Mouse (Mus musculus): ENCODE data around the gene Eml1. TPM values are rescaled to one million over a fixed set of nuclear protein-coding genes. Genes with fewer than 3 reads are reported as not detected.

Eml1 gene
- polyA plus RNA-seq, 1 experiment from 2014 or later: 52.8 TPM

GRCm38 (mm10) chr12:108446721-108447120, 76.0 kb downstream of the Eml1 start:
- no peak for ATAC-seq (ENCODE audit: extremely low read depth, insufficient number of reproducible peaks, low FRiP score, low TSS enrichment)
- H3K4me2 ChIP-seq: no peak overlapping the region
- 82% methylated on average over 2 of the region's 2 CpGs for WGBS
- no peak overlapping the region for H3K9ac ChIP-seq
- H3K36me3 ChIP-seq: no peaks in the 10 kb centered on the region
- H3K4me3 ChIP-seq: no peak overlapping the region
- no peaks in the 10 kb centered on the region for H3K27me3 ChIP-seq (replicated peaks)
- H3K27ac ChIP-seq (replicated peaks): no peak overlapping the region
- H3K4me1 ChIP-seq: peaks cover 33% of the 10 kb centered on the region
- no peaks in the 10 kb centered on the region for H3K9me3 ChIP-seq

- no peak for ATAC-seq (ENCODE audit: extremely low read depth, insufficient number of reproducible peaks, low FRiP score, low TSS enrichment)
- WGBS: 76% methylated on average over 7 of the region's 7 CpGs
These were observed 77.6 kb downstream of the Eml1 start for GRCm38 (mm10) chr12:108448396-108448795.

GRCm38 (mm10) chr12:108449935-108450334, 79.2 kb downstream of the Eml1 start:
- WGBS: 58% methylated on average over 11 of the region's 11 CpGs
- H3K27ac ChIP-seq (replicated peaks): no peak overlapping the region
- no peak overlapping the region for H3K9ac ChIP-seq
- H3K4me2 ChIP-seq: peak overlapping the region; percentile 14; the same call in 1 of the 2 replicates
- no peaks in the 10 kb centered on the region for H3K27me3 ChIP-seq (replicated peaks)
- H3K36me3 ChIP-seq: no peaks in the 10 kb centered on the region
- no peaks in the 10 kb centered on the region for H3K9me3 ChIP-seq
- H3K4me1 ChIP-seq: peaks cover 25% of the 10 kb centered on the region
- ATAC-seq (ENCODE audit: extremely low read depth, insufficient number of reproducible peaks, low FRiP score, low TSS enrichment): no peak
- no peak overlapping the region for H3K4me3 ChIP-seq

More at GRCm38 (mm10) chr12:108448396-108448795, 77.6 kb downstream of the Eml1 start:
- Histone ChIP-seq H3K4me3 (no peak overlapping the region), H3K4me1 (peaks cover 30% of the 10 kb centered on the region), H3K4me2 (no peak overlapping the region), H3K9ac (no peak overlapping the region), H3K9me3 (no peaks in the 10 kb centered on the region), H3K27ac (replicated peaks) (no peak overlapping the region), H3K36me3 (no peaks in the 10 kb centered on the region), H3K27me3 (replicated peaks) (no peaks in the 10 kb centered on the region)

GRCm38 (mm10) chr12:108450546-108450945, 79.8 kb downstream of the Eml1 start:
- Histone ChIP-seq H3K27ac (replicated peaks) (no peak overlapping the region), H3K4me3 (no peak overlapping the region), H3K4me1 (peaks cover 25% of the 10 kb centered on the region), H3K4me2 (peak overlapping the region; percentile 14; the same call in 1 of the 2 replicates), H3K9me3 (no peaks in the 10 kb centered on the region), H3K27me3 (replicated peaks) (no peaks in the 10 kb centered on the region), H3K36me3 (no peaks in the 10 kb centered on the region), H3K9ac (no peak overlapping the region)
- ATAC-seq (ENCODE audit: extremely low read depth, insufficient number of reproducible peaks, low FRiP score, low TSS enrichment): no peak
- 52% methylated on average over 5 of the region's 5 CpGs for WGBS

- H3K4me2 ChIP-seq: no peak overlapping the region
- no peaks in the 10 kb centered on the region for H3K36me3 ChIP-seq
- H3K27ac ChIP-seq (replicated peaks): no peak overlapping the region
- ATAC-seq (ENCODE audit: extremely low read depth, insufficient number of reproducible peaks, low FRiP score, low TSS enrichment): no peak
- H3K4me1 ChIP-seq: peaks cover 25% of the 10 kb centered on the region
- no peak overlapping the region for H3K4me3 ChIP-seq
- no peak overlapping the region for H3K9ac ChIP-seq
- H3K9me3 ChIP-seq: no peaks in the 10 kb centered on the region
- WGBS: 57% methylated on average over 16 of the region's 16 CpGs
- H3K27me3 ChIP-seq (replicated peaks): no peaks in the 10 kb centered on the region
These were observed 81.6 kb downstream of the Eml1 start for GRCm38 (mm10) chr12:108452151-108452874.

- Histone ChIP-seq H3K36me3 (peaks cover 7% of the 10 kb centered on the region), H3K27ac (replicated peaks) (no peak overlapping the region), H3K9ac (no peak overlapping the region), H3K9me3 (no peaks in the 10 kb centered on the region), H3K4me3 (no peak overlapping the region), H3K4me1 (peaks cover 25% of the 10 kb centered on the region), H3K27me3 (replicated peaks) (no peaks in the 10 kb centered on the region), H3K4me2 (no peak overlapping the region)
- 75% methylated on average over 8 of the region's 8 CpGs for WGBS
- ATAC-seq (ENCODE audit: extremely low read depth, insufficient number of reproducible peaks, low FRiP score, low TSS enrichment): no peak
These were observed 82.8 kb downstream of the Eml1 start for GRCm38 (mm10) chr12:108453561-108454044.

GRCm38 (mm10) chr12:108455004-108455403, 84.2 kb downstream of the Eml1 start:
- Histone ChIP-seq H3K4me1 (peaks cover 18% of the 10 kb centered on the region), H3K9ac (no peak overlapping the region), H3K4me2 (no peak overlapping the region), H3K9me3 (no peaks in the 10 kb centered on the region), H3K27ac (replicated peaks) (no peak overlapping the region), H3K27me3 (replicated peaks) (no peaks in the 10 kb centered on the region), H3K4me3 (no peak overlapping the region), H3K36me3 (peaks cover 10% of the 10 kb centered on the region)
- ATAC-seq (ENCODE audit: extremely low read depth, insufficient number of reproducible peaks, low FRiP score, low TSS enrichment): no peak
- 79% methylated on average over 4 of the region's 4 CpGs for WGBS

- no peak for ATAC-seq (ENCODE audit: extremely low read depth, insufficient number of reproducible peaks, low FRiP score, low TSS enrichment)
These were observed 102.1 kb downstream of the Eml1 start for GRCm38 (mm10) chr12:108472898-108473297.

GRCm38 (mm10) chr12:108474440-108474839, 103.7 kb downstream of the Eml1 start:
- Histone ChIP-seq H3K4me2 (no peak overlapping the region), H3K9ac (no peak overlapping the region), H3K4me1 (peaks cover 9% of the 10 kb centered on the region; the same call in 1 of the 2 replicates), H3K27ac (replicated peaks) (no peak overlapping the region), H3K9me3 (0 out of 2 replicates have a peak, but pooled peaks cover 4% of the 10 kb centered on the region), H3K36me3 (peaks cover 34% of the 10 kb centered on the region), H3K27me3 (replicated peaks) (no peaks in the 10 kb centered on the region), H3K4me3 (no peak overlapping the region)
- no peak for ATAC-seq (ENCODE audit: extremely low read depth, insufficient number of reproducible peaks, low FRiP score, low TSS enrichment)
- 62% methylated on average over 3 of the region's 3 CpGs for WGBS

More at GRCm38 (mm10) chr12:108472898-108473297, 102.1 kb downstream of the Eml1 start:
- Histone ChIP-seq H3K9ac (no peak overlapping the region), H3K9me3 (0 out of 2 replicates have a peak, but pooled peaks cover 4% of the 10 kb centered on the region), H3K4me3 (no peak overlapping the region), H3K27me3 (replicated peaks) (no peaks in the 10 kb centered on the region), H3K4me1 (peaks cover 9% of the 10 kb centered on the region; the same call in 1 of the 2 replicates), H3K4me2 (no peak overlapping the region), H3K27ac (replicated peaks) (no peak overlapping the region), H3K36me3 (peaks cover 34% of the 10 kb centered on the region)
- WGBS: 100% methylated on average over 1 of the region's 1 CpGs

- WGBS: 61% methylated on average over 5 of the region's 5 CpGs
- Histone ChIP-seq H3K9me3 (0 out of 2 replicates have a peak, but pooled peaks cover 4% of the 10 kb centered on the region), H3K27ac (replicated peaks) (no peak overlapping the region), H3K4me1 (peaks cover 19% of the 10 kb centered on the region), H3K36me3 (peaks cover 14% of the 10 kb centered on the region; the same call in 1 of the 2 replicates), H3K4me3 (no peak overlapping the region), H3K9ac (no peak overlapping the region), H3K27me3 (replicated peaks) (no peaks in the 10 kb centered on the region), H3K4me2 (no peak overlapping the region)
- no peak for ATAC-seq (ENCODE audit: extremely low read depth, insufficient number of reproducible peaks, low FRiP score, low TSS enrichment)
These were observed 108.0 kb downstream of the Eml1 start for GRCm38 (mm10) chr12:108478714-108479113.

- H3K4me3 ChIP-seq: no peak overlapping the region
- WGBS: 27% methylated on average over 9 of the region's 9 CpGs
- H3K27me3 ChIP-seq (replicated peaks): no peaks in the 10 kb centered on the region
- H3K4me2 ChIP-seq: no peak overlapping the region
- no peak for ATAC-seq (ENCODE audit: extremely low read depth, insufficient number of reproducible peaks, low FRiP score, low TSS enrichment)
- peaks cover 11% of the 10 kb centered on the region; the same call in 1 of the 2 replicates for H3K36me3 ChIP-seq
- H3K27ac ChIP-seq (replicated peaks): no peak overlapping the region
- H3K9me3 ChIP-seq: 0 out of 2 replicates have a peak, but pooled peaks cover 4% of the 10 kb centered on the region
- H3K4me1 ChIP-seq: peaks cover 21% of the 10 kb centered on the region
- H3K9ac ChIP-seq: 0 out of 2 replicates have a peak overlapping the region, but pooled peaks have one; percentile 40
These were observed 110.1 kb downstream of the Eml1 start for GRCm38 (mm10) chr12:108480704-108481365.

Data from heart, embryonic 13.5 days (tissue).